Comparison of ENCODE assay signal across 8 mouse cellular contexts in the genomic region with DNA sequence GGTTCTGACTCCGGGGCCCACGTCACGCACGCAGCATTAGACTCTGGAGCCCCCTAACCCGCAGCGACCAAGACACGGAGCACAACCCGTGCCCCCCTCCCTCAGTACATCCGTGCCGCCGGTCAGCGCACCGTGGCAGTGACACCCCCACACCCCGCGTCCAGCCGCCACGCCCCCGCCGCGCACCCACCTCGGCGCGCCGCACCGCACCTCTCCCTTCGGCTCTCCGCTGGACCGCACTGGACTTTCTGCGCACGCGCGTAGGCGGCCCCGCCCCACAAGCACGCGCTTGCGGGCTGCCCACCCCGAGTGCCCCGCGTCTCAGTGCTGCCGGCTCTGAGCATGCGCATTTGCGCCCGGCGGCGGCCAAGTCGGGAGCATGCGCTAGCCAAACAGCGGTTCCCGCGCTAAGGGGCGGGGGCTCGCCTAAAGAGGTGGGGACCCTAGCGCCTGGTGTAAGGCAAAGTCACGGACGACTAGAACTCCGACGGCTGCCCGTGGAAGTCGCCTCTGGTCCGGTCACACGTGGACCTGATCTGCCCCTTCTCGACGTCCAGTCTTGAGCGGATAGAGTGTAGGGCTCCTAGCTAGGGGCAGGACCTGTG. TPM values are rescaled to one million over a fixed set of nuclear protein-coding genes. Genes with fewer than 3 reads are reported as not detected.
DNase-seq lines count a peak whose midpoint lies in the region; ATAC-seq lines count a peak whose summit lies in the region.

A gene (minus strand): TSS at position 279 of the 605 bp plus-strand sequence.

- peaks cover 83% of the 10 kb centered on the region for H3K4me1 ChIP-seq in intestine, embryonic 16.5 days (ENCODE audit: control insufficient read depth, insufficient read depth, low read length)

- peak; percentile 56 for ATAC-seq in intestine, embryonic 16.5 days

- H3K27me3 ChIP-seq in intestine, embryonic 16.5 days (replicated peaks; ENCODE audit: control insufficient read depth, insufficient read depth, low read length) = peaks cover 10% of the 10 kb centered on the region; the same call in 1 of the 2 replicates

- peak within 1 kb of the TSS; percentile 42 for H3K27ac ChIP-seq in intestine, embryonic 16.5 days (ENCODE audit: low read length)

- H3K9me3 ChIP-seq in intestine, embryonic 16.5 days (ENCODE audit: control insufficient read depth, low read length) = no peaks in the 10 kb centered on the region

- H3K36me3 ChIP-seq in intestine, embryonic 16.5 days (ENCODE audit: control insufficient read depth, insufficient read depth, low read length) = no peaks in the 10 kb centered on the region

- WGBS in intestine, embryonic 16.5 days = under 1% methylated on average over 59 of the region's 65 CpGs

- DNase-seq in adrenal gland, postnatal 10 days = peak; percentile 95
- DNase-seq in embryo, embryonic 9.5 days (ENCODE audit: extremely low spot score) = peak; percentile 94
- peak; percentile 86 to 92 for DNase-seq in gastrocnemius, postnatal 4 days (ENCODE audit: low spot score in 2 of 2)
- DNase-seq in left cerebral cortex, postnatal 25 days (ENCODE audit: low spot score in 2 of 2) = peak; percentile 95 to 97
- DNase-seq in mesoderm, embryonic 11.5 days (ENCODE audit: low read depth, low spot score) = peak; percentile 97
- DNase-seq in right cerebral cortex, postnatal 36 days (ENCODE audit: low spot score in 2 of 2) = peak; percentile 92 to 93
- peak; percentile 89 to 92 for DNase-seq in urinary bladder, postnatal 4 days (ENCODE audit: low spot score in 2 of 2)

- H3K4me2 ChIP-seq in intestine, embryonic 16.5 days (ENCODE audit: low read depth, low read length) = peak within 1 kb of the TSS; percentile 97

- H3K4me3 ChIP-seq in intestine, embryonic 16.5 days (ENCODE audit: low read length) = peak within 1 kb of the TSS; percentile 66

- intact Hi-C loops in left cerebral cortex, postnatal 25 days (cut with DNase I) = loop anchor here (5.0 kb wide), 1 partner anchor 147 kb away; a partner anchor contains a TSS

- H3K9ac ChIP-seq in intestine, embryonic 16.5 days (ENCODE audit: low read depth, low read length) = peak within 1 kb of the TSS; percentile 70

RNA-seq across cellular contexts. Expression of the gene that starts here (rescaled TPM):
- 10 to 100 TPM; 12.0 to 16.4 TPM for total RNA-seq in adrenal gland, postnatal 10 days (2021)
- 10 to 100 TPM; 11.7 to 12.3 TPM for total RNA-seq in gastrocnemius, postnatal 4 days (2021)
- polyA plus RNA-seq in intestine, embryonic 16.5 days (2015; fragmentation: Nextera tagmentation; extraction: Ambion mirVana) = 5.5 and 6.1 TPM in 2 replicates
- 10 to 100 TPM; 63.7 to 68.9 TPM for total RNA-seq in left cerebral cortex, postnatal 25 days (2021)

Comparison
In these comparisons a context has a peak if more than half of its experiments do, and no peak if none do; other contexts are left out.
1. Peak in every context shown above with its lines: DNase-seq, ATAC-seq, H3K4me3 ChIP-seq and H3K27ac ChIP-seq.